Mouse (Mus musculus) cerebellum, adult 11-12 months (tissue): ENCODE measurements at regions not wholly inside any gene's neighbourhood (a gene's known extent, or its start where the extent isn't known, plus 50 kb on each side); places are given as distances from the start of the nearest gene placed in this dataset.

Experiments used
- DNase-seq: peaks from one replicate; pipeline ENCODE4 v3.0.0; 2022

GRCm38 (mm10) chr2:169447495-169448280 is 139.9 kb downstream of the Gm11011 start:
- no peak for DNase-seq

- DNase-seq, result no peak
Measured at GRCm38 (mm10) chr2:169445877-169446276, 141.7 kb downstream of the Gm11011 start.

- DNase-seq, result no peak
Measured at GRCm38 (mm10) chr2:169445371-169445770, 142.2 kb downstream of the Gm11011 start.

GRCm38 (mm10) chr2:169443271-169443670 is 144.3 kb downstream of the Gm11011 start:
- no peak for DNase-seq

- DNase-seq, result no peak
Measured at GRCm38 (mm10) chr2:169431516-169431915, 156.0 kb downstream of the Gm11011 start.

GRCm38 (mm10) chr2:169429411-169429810 is 158.1 kb downstream of the Gm11011 start:
- DNase-seq, result no peak

GRCm38 (mm10) chr2:169424166-169424920 is 163.2 kb downstream of the Gm11011 start:
- no peak for DNase-seq

GRCm38 (mm10) chr2:169412361-169412760 is 175.2 kb downstream of the Gm11011 start:
- DNase-seq, result no peak

- DNase-seq, result no peak
Measured at GRCm38 (mm10) chr2:169410080-169410479, 177.5 kb downstream of the Gm11011 start.

GRCm38 (mm10) chr2:169404908-169405690 is 182.4 kb downstream of the Gm11011 start:
- DNase-seq, result no peak

GRCm38 (mm10) chr2:169397758-169398157 is 189.8 kb downstream of the Gm11011 start:
- DNase-seq, result no peak

- no peak for DNase-seq
Measured at GRCm38 (mm10) chr2:169397013-169397412, 190.5 kb downstream of the Gm11011 start.

- no peak for DNase-seq
Measured at GRCm38 (mm10) chr2:169396294-169396693, 191.3 kb downstream of the Gm11011 start.

GRCm38 (mm10) chr2:169389611-169390010 is 197.9 kb downstream of the Gm11011 start:
- no peak for DNase-seq

- DNase-seq, result no peak
Measured at GRCm38 (mm10) chr2:169388569-169388968, 199.0 kb downstream of the Gm11011 start.

- no peak for DNase-seq
Measured at GRCm38 (mm10) chr2:169387765-169388518, 199.6 kb downstream of the Gm11011 start.

- DNase-seq, result no peak
Measured at GRCm38 (mm10) chr2:169383701-169384100, 203.8 kb downstream of the Gm11011 start.

GRCm38 (mm10) chr2:169373069-169373468 is 214.5 kb downstream of the Gm11011 start:
- no peak for DNase-seq

GRCm38 (mm10) chr2:169365046-169365445 is 222.5 kb downstream of the Gm11011 start:
- no peak for DNase-seq

- no peak for DNase-seq
Measured at GRCm38 (mm10) chr2:169360272-169360671, 227.3 kb downstream of the Gm11011 start.

- no peak for DNase-seq
Measured at GRCm38 (mm10) chr2:169357400-169357799, 230.1 kb downstream of the Gm11011 start.

- DNase-seq, result no peak
Measured at GRCm38 (mm10) chr2:169351547-169351946, 236.0 kb downstream of the Gm11011 start.

GRCm38 (mm10) chr2:169346107-169346506 is 241.4 kb downstream of the Gm11011 start:
- no peak for DNase-seq
